ENCODE assay signal across 17 mouse cellular contexts in the genomic region with DNA sequence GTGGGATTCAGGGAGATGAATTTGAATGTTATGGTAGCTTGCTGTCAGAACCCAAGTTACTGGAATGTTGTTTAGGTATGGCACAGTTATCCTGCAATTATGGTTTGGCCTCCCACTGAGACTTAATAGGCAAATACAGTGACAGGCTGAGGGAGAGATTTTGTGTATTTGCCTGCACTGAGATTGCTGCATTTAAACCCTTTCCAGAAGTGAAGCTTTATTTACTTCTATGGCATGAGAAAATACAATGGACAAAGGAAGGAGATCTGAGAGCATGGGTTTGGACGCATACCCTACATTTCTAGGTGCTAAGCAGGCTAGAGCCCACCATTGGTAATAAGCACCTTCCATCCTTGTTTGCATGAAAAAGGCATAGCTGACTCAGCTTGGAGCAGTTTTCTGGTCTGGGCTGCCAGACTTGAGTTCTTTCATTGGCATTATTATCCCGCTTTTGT.
DNase-seq lines count a peak whose midpoint lies in the region; ATAC-seq and TF ChIP-seq lines count a peak whose summit lies in the region.
"Had no signal": no experiment of that assay in that cellular context is flagged by ENCODE, and none has a peak within 500 bp of the region (broad histone marks: within the 10 kb centered on the region; RNA-seq: fewer than 3 reads in every experiment).

No protein-coding gene starts in this region.

- H3K9me3 ChIP-seq in forebrain, postnatal 0 days (ENCODE audit: low read length), result no peaks in the 10 kb centered on the region
- H3K9me3 ChIP-seq in neural tube, embryonic 15.5 days (replicated peaks), result no peaks in the 10 kb centered on the region
- H3K9me3 ChIP-seq: megakaryocyte, embryonic 14.5 days had no signal

- no peaks in the 10 kb centered on the region for H3K36me3 ChIP-seq in forebrain, postnatal 0 days (ENCODE audit: insufficient read depth)
- H3K36me3 ChIP-seq in neural tube, embryonic 15.5 days, result no peaks in the 10 kb centered on the region

- peak; percentile 58 for ATAC-seq in forebrain, postnatal 0 days
- no peak for ATAC-seq in neural tube, embryonic 15.5 days (ENCODE audit: low FRiP score)

- 22% methylated on average over 2 of the region's 2 CpGs for WGBS in forebrain, postnatal 0 days
- WGBS in neural tube, embryonic 15.5 days, result 68% methylated on average over 2 of the region's 2 CpGs

- intact Hi-C loops in left cerebral cortex, adult 2 months (cut with DNase I), result no loop called here

- peak overlapping the region; percentile 48 for H3K27ac ChIP-seq in left cerebral cortex, adult 2 months
- peak overlapping the region; percentile 73; the same call in 1 of the 2 replicates for H3K27ac ChIP-seq in cortical plate, adult 2 months (ENCODE audit: insufficient read depth, low read length)
- H3K27ac ChIP-seq in forebrain, postnatal 0 days (ENCODE audit: low read depth, low read length), result peak overlapping the region; percentile 54
- peak overlapping the region; percentile 45 for H3K27ac ChIP-seq in neural tube, embryonic 15.5 days (replicated peaks)

- H3K4me2 ChIP-seq in forebrain, postnatal 0 days (ENCODE audit: low read depth), result peak overlapping the region; percentile 28
- peak overlapping the region; percentile 3; the same call in 1 of the 2 replicates for H3K4me2 ChIP-seq in neural tube, embryonic 15.5 days
- H3K4me2 ChIP-seq: heart, embryonic 11.5 days; lung, embryonic 14.5 days had no signal

- no peak for TF ChIP-seq POLR2A in cortical plate, adult 2 months (IDR thresholded peaks at IDR 0.05; ENCODE audit: extremely low read depth, insufficient read depth, low read length)

- 0 out of 2 replicates have a peak overlapping the region, but pooled peaks have one; percentile 2 for H3K9ac ChIP-seq in forebrain, postnatal 0 days
- H3K9ac ChIP-seq in neural tube, embryonic 15.5 days (replicated peaks), result no peak overlapping the region
- H3K9ac ChIP-seq: lung, embryonic 14.5 days had no signal

- DNase-seq in left cerebral cortex, adult 2 months (ENCODE audit: extremely low spot score in 1 of 2, low spot score in 2 of 2), result no peak
- DNase-seq in left cerebral cortex, adult 11 months (ENCODE audit: low spot score), result no peak
- DNase-seq in forebrain, postnatal 0 days, result peak; percentile 62
- DNase-seq in cerebellum, postnatal 25 days, result no peak
- DNase-seq in adrenal gland, postnatal 4 days (ENCODE audit: low spot score in 2 of 2), result no peak
- DNase-seq in kidney, postnatal 25 days, result no peak
- DNase-seq: adrenal gland, postnatal 36 days; cerebellum, adult 11-12 months; embryo, embryonic 11 days; gastrocnemius, postnatal 10 days; kidney, adult 2 months; liver; lung, embryonic 14.5 days had no signal

- H3K27me3 ChIP-seq in forebrain, postnatal 0 days (ENCODE audit: insufficient read depth, low read length), result no peaks in the 10 kb centered on the region
- no peaks in the 10 kb centered on the region for H3K27me3 ChIP-seq in neural tube, embryonic 15.5 days (replicated peaks)
- H3K27me3 ChIP-seq: megakaryocyte, embryonic 14.5 days had no signal

- H3K4me3 ChIP-seq in left cerebral cortex, adult 2 months, result no peak overlapping the region
- no peak overlapping the region for H3K4me3 ChIP-seq in cortical plate, adult 2 months (ENCODE audit: insufficient read depth, low read length)
- no peak overlapping the region for H3K4me3 ChIP-seq in forebrain, postnatal 0 days (ENCODE audit: low read depth, low read length)
- no peak overlapping the region for H3K4me3 ChIP-seq in neural tube, embryonic 15.5 days (replicated peaks)
- H3K4me3 ChIP-seq: megakaryocyte, embryonic 14.5 days had no signal

- no peak for TF ChIP-seq CTCF in left cerebral cortex, adult 2 months (IDR thresholded peaks at IDR 0.05)
- no peak for TF ChIP-seq CTCF in cortical plate, adult 2 months (IDR thresholded peaks at IDR 0.05; ENCODE audit: extremely low read depth, insufficient read depth, low read length)
- TF ChIP-seq CTCF in forebrain, postnatal 0 days (IDR thresholded peaks at IDR 0.05; ENCODE audit: low read depth), result no peak

- no peaks in the 10 kb centered on the region; the same call in 1 of the 2 replicates for H3K4me1 ChIP-seq in cortical plate, adult 2 months (ENCODE audit: control insufficient read depth, insufficient read depth, low read length)
- H3K4me1 ChIP-seq in forebrain, postnatal 0 days (ENCODE audit: insufficient read depth), result peaks cover 8% of the 10 kb centered on the region; the same call in 1 of the 2 replicates
- peaks cover 8% of the 10 kb centered on the region for H3K4me1 ChIP-seq in neural tube, embryonic 15.5 days
- H3K4me1 ChIP-seq: megakaryocyte, embryonic 14.5 days had no signal
